Mouse (Mus musculus): ENCODE results near the gene Rgs6.

DNA sequence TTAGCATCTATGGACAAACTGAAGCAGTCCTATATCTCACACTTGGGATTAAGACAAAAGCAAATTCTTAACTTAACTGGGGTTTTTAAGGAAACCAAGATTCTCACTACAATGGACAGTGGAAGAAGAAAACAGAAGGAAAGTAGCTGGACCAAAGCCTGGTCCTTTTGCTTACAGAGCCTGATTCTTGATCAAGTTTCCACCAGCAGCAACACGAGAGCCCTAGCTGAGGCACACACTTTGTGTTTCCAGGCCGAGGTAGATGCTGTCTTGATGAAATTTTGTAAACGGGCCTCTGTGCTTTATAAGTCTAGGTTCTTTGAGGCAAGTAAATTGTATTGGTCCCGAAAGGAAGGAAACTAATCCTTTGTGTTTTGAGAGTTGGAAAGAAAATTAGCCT, 14.7 kb downstream of the Rgs6 start:
- no peak for TF ChIP-seq CTCF (IDR thresholded peaks at IDR 0.05; ENCODE audit: insufficient read depth, low read length)
- TF ChIP-seq POLR2A (IDR thresholded peaks at IDR 0.05; ENCODE audit: borderline replicate concordance, extremely low read depth, low read depth, low read length): no peak
